Mouse (Mus musculus) frontal cortex, postnatal 36 days (tissue): Measurements from ENCODE around the gene C5ar1.
"Not testable (repeated sequence)": the region's sequence is repeated elsewhere in the genome, so short reads cannot be mapped to it uniquely, and the experiment has no call there.

Experiments used
- DNase-seq, 2 experiments: peaks; one replicate each; pipeline ENCODE4 v3.0.0; 2022; ENCODE audit warnings: low spot score in 2 of 2

C5ar1 gene

GRCm38 (mm10) chr7:16274922-16275890 is 15.9 kb upstream of the C5ar1 start:
- no peak for DNase-seq

- DNase-seq = peak; percentile 67 to 69
These were observed 14.4 kb upstream of the C5ar1 start for GRCm38 (mm10) chr7:16273766-16274140.

DNA sequence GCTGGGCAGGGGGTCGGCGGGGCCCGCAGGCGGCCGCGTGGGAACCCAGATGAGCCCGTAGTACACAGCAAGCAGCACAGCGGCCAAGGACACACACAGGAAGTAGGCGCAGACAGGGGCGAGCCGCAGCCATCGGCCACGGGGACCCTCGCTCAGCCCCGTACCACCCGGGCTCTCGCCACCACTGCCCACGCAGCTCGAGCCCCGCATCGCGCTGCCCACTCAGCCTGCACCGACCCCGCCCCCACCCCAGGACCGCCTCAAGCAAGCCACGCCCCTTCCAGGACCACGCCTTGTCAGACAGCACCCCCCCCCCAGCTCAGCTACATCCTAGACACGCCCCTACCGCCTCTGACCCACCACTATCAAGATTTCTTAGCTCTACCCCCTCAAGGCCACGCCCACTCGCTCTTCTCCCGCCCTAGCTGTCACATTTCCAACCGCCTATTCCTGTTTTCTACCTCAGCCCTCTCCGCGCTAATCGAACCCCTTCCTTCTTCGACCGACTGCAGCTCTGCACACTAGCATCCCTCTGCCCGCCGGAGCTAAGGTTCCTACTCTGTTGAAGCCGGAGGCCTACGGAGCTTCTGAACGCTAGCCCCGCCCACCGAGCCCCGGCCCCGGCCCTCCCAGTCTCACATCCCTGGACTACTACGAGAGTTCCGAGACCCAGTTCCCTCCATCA is 13.9 kb upstream of the C5ar1 start, which contains the start of gene Inafm1:
Gene Inafm1 (minus strand): TSS at position 537 of the 685 bp plus-strand sequence.
- DNase-seq = peak; percentile 76 to 81

- peak; percentile 62 to 66 for DNase-seq
These were observed 13.3 kb upstream of the C5ar1 start for GRCm38 (mm10) chr7:16272681-16273080.

DNA sequence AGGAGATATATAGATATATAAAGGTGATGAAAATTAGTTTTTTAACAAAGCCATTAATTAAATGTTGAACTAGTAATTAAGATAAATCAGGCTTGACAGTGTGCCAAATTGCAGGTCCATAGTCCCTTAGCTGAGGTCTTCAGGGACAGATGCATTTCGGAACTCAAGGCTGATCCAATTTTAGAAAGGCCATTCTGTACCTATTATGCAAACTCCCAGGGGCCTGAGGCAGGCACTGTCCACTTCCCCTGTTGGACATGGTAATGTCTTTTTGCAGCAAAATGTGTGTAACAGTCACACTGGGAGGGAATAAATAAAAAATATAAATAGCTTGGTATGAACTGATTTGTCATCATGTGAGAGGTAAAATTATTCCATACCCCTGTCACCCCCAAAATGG is 11.8 kb upstream of the C5ar1 start:
- DNase-seq = no peak

GRCm38 (mm10) chr7:16266593-16266992 is 7.3 kb upstream of the C5ar1 start:
- not testable (repeated sequence) for DNase-seq

- DNase-seq = no peak
These were observed 6.5 kb upstream of the C5ar1 start for GRCm38 (mm10) chr7:16265856-16266255.

GRCm38 (mm10) chr7:16263843-16264242 is 4.5 kb upstream of the C5ar1 start:
- no peak for DNase-seq

DNA sequence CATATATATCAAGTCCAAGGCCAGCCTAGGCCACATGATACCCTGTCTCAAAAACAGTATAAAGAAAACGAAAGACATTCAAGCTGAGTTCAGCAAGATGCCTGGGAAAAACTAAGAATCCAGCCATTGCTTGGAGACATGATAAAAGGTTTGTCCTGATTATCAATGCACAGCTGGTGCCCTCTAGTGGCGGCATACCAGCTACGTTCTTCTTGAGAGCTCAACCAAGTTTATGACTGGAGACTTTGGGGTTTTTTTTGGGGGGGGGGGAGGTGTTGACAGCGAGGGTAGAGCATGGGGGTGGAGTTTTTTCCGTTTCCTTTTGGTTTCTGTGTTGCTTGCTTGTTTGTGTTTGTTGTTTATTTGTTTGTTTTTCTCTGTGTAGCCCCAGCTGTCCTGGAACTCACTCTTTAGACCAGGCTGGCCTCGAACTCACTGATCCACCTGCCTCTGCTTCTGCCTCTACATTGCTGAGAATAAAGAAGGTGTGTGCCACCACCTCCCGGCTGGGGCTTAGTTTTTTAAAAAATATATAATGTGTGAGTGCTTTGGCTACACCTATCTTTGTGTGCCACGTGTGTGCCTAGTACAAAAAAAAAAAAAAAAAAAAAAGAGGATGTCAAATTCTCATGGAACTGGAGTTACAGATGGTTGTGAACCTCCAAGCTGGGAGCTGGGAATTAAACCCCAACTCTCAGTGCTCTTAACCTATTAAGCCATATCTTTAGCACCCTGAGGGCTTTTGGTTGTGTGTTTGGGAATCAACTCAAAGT is 3.9 kb upstream of the C5ar1 start:
- DNase-seq = peak; percentile 64 to 84

GRCm38 (mm10) chr7:16261097-16261496 is 1.8 kb upstream of the C5ar1 start:
- no peak for DNase-seq

- no peak for DNase-seq
These were observed 1.5 kb downstream of the C5ar1 start for GRCm38 (mm10) chr7:16257830-16258229.

DNA sequence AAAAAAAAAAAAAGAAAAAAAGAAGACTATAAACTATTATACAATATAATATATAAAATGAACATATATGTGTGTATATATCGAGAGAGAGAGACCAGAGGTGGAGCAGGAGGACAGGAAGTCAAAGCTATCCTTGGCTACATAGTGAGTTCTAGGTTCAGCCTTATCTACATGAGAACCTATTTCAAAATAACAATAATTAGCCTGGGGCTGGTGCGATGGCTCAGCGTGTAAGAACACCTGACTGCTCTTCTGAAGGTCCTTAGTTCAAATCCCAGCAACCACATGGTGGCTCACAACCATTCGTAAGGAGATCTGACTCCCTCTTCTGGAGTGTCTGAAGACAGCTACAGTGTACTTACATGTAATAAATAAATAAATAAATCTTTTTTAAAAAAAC is 3.4 kb downstream of the C5ar1 start:
- DNase-seq = not testable (repeated sequence)

GRCm38 (mm10) chr7:16254195-16254594 is 5.1 kb downstream of the C5ar1 start:
- no peak for DNase-seq

DNA sequence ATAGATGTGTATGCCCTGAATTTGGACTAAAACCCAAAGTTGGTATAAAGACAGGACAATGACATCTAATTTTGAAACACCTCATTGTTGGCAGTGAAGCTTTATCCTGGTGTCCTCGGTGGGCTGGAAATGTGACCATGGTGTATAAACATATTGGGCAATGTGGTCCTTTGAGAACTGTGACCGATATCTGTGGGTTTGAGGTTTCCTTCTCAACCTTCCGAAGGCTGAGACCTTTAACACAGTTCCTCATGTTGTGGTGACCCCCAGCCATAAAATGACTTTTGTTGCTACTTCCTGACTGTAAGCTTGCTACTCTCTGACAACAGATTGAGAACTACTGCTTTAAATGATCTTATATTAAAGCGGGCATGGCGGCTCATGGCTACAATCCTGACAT is 8.7 kb downstream of the C5ar1 start:
- no peak for DNase-seq

DNA sequence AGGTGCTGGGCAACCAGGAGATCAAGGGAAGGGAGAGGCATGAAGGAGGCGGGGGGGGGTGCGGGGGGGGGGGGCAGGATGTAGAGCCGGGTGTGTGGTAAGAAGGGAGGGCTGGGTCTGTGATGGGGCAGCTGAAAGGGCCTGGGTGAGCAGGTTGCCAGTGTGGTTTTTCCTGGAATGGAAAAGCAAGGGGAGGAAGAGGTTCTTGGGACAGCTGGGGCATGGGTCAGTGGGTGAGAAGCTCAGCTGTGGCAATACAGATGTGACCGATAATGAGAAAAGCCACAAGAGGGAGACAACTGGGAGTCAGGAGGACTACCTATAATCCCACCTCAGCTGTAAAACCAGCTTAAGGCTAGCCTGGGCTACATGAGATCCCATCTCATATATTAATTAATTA is 13.4 kb downstream of the C5ar1 start:
- DNase-seq = no peak

- no peak for DNase-seq
These were observed 15.3 kb downstream of the C5ar1 start, which contains the start of gene C5ar2 for GRCm38 (mm10) chr7:16244067-16244466. C5ar2 (minus strand) TSS chr7:16244154.

DNA sequence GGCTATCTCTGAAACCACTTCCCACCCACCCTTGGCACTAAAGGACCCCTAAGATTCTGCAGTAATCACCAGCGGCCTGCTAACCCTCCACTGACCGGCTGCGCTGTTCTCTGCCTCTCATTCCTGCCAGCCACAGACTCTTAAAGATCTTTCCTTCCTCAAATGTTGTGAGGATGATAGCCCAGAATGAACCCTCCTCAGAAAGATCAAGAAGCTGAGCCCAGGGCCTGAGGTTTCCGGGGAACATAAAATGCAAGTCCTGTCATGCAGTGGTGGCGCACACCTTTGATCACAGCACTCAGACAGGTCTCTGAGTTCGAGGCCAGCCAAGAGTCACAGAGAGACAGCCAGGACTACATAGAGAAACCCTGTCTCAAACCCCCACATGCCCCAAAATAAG is 17.1 kb downstream of the C5ar1 start:
- no peak for DNase-seq

- DNase-seq = no peak
These were observed 17.6 kb downstream of the C5ar1 start for GRCm38 (mm10) chr7:16241787-16242186.

- no peak for DNase-seq
These were observed 18.4 kb downstream of the C5ar1 start for GRCm38 (mm10) chr7:16240978-16241303.

DNA sequence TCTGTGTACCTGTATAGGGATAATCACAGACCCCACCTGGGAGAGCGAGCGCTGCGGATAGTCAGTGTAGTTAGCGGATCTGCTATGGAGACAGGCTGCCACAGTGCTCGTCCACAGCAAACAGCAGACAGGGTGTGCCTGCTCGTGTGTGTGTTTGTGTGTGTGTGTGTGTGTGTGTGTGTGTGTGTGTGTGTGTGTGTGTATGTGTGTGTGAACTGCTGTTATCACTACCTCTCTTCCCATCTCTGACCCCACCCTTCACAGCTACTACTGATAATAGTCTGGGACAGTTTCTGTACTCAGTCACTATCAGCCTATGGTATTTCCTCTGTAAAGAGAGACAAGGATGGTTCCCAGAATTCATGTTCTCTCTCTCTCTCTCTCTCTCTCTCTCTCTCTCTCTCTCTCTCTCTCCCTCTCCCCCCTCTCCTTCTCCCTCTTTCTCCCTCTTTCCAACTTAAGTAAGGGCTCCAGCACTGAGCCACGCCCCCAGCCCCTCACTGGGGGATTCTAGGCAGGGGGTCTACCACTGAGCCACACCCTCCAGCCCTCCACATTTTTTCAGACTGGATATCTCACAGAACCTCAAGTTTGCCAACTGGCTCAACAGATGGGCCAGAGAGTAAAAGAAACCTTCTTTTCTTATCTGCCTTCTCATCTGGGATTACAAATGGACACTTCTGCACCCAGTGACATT is 18.9 kb downstream of the C5ar1 start:
- DNase-seq = no peak

- no peak for DNase-seq
These were observed 19.8 kb downstream of the C5ar1 start for GRCm38 (mm10) chr7:16239554-16239997.
